Mouse (Mus musculus): ENCODE data around the gene Dnaaf2. TPM values are rescaled to one million over a fixed set of nuclear protein-coding genes. Genes with fewer than 3 reads are reported as not detected.

Dnaaf2 gene
- not detected for polyA plus RNA-seq (2015; fragmentation: Illumina TruSeq; extraction: RNeasy Lipid Tissue Mini Kit (QIAGEN cat#74804); ENCODE audit: insufficient read depth, low read depth, low replicate concordance)

GRCm38 (mm10) chr12:69198164-69198535, at the start of gene Dnaaf2:
Dnaaf2 (minus strand) TSS chr12:69198429.

GRCm38 (mm10) chr12:69240876-69241275, 42.6 kb upstream of the Dnaaf2 start, which contains the start of gene Klhdc1:
Klhdc1 (plus strand) TSS chr12:69241176.

GRCm38 (mm10) chr12:69227776-69228466, 29.7 kb upstream of the Dnaaf2 start, which contains the start of gene Pole2:
Pole2 (minus strand) TSS chr12:69228195.

GRCm38 (mm10) chr12:69204052-69204833, 6.0 kb upstream of the Dnaaf2 start, which contains the start of gene Gm49384:
Gm49384 (minus strand) TSS chr12:69204267.

GRCm38 (mm10) chr12:69196444-69197377, 1.5 kb downstream of the Dnaaf2 start, which contains the start of gene Gm49383:
Gm49383 (minus strand) TSS chr12:69197104.

GRCm38 (mm10) chr12:69183583-69184308, 14.5 kb downstream of the Dnaaf2 start, which contains the start of the genes Rpl36al and Mgat2:
Rpl36al (minus strand) TSS chr12:69184083.
Mgat2 (plus strand) TSS chr12:69184157.

GRCm38 (mm10) chr12:69168461-69169106, 29.6 kb downstream of the Dnaaf2 start, which contains the start of gene Lrr1:
Lrr1 (plus strand) TSS chr12:69168814.

GRCm38 (mm10) chr12:69158765-69159577, 39.3 kb downstream of the Dnaaf2 start, which contains the start of gene Rps29:
Rps29 (minus strand) TSS chr12:69159186.

Other genes starting within 250 kb of the Dnaaf2 start
- gene Rps29, start 39.2 kb downstream of the Dnaaf2 start, polyA plus RNA-seq (2015; fragmentation: Illumina TruSeq; extraction: RNeasy Lipid Tissue Mini Kit (QIAGEN cat#74804); ENCODE audit: insufficient read depth, low read depth, low replicate concordance), result 1,238 TPM
- not detected for gene Lrr1, start 29.6 kb downstream of the Dnaaf2 start, polyA plus RNA-seq (2015; fragmentation: Illumina TruSeq; extraction: RNeasy Lipid Tissue Mini Kit (QIAGEN cat#74804); ENCODE audit: insufficient read depth, low read depth, low replicate concordance)
- gene Rpl36al, start 14.3 kb downstream of the Dnaaf2 start, polyA plus RNA-seq (2015; fragmentation: Illumina TruSeq; extraction: RNeasy Lipid Tissue Mini Kit (QIAGEN cat#74804); ENCODE audit: insufficient read depth, low read depth, low replicate concordance), result 379 TPM
- 13.2 TPM for gene Mgat2, start 14.3 kb downstream of the Dnaaf2 start, polyA plus RNA-seq (2015; fragmentation: Illumina TruSeq; extraction: RNeasy Lipid Tissue Mini Kit (QIAGEN cat#74804); ENCODE audit: insufficient read depth, low read depth, low replicate concordance)
- not detected for gene Gm49383, start 1.3 kb downstream of the Dnaaf2 start, polyA plus RNA-seq (2015; fragmentation: Illumina TruSeq; extraction: RNeasy Lipid Tissue Mini Kit (QIAGEN cat#74804); ENCODE audit: insufficient read depth, low read depth, low replicate concordance)
- gene Gm49384, start 5.8 kb upstream of the Dnaaf2 start, polyA plus RNA-seq (2015; fragmentation: Illumina TruSeq; extraction: RNeasy Lipid Tissue Mini Kit (QIAGEN cat#74804); ENCODE audit: insufficient read depth, low read depth, low replicate concordance), result not detected
- 0.54 TPM for gene Pole2, start 29.8 kb upstream of the Dnaaf2 start, polyA plus RNA-seq (2015; fragmentation: Illumina TruSeq; extraction: RNeasy Lipid Tissue Mini Kit (QIAGEN cat#74804); ENCODE audit: insufficient read depth, low read depth, low replicate concordance)
- gene Klhdc1, start 42.7 kb upstream of the Dnaaf2 start, polyA plus RNA-seq (2015; fragmentation: Illumina TruSeq; extraction: RNeasy Lipid Tissue Mini Kit (QIAGEN cat#74804); ENCODE audit: insufficient read depth, low read depth, low replicate concordance), result 0.72 TPM
- 13.3 TPM for gene Klhdc2, start 98.3 kb upstream of the Dnaaf2 start, polyA plus RNA-seq (2015; fragmentation: Illumina TruSeq; extraction: RNeasy Lipid Tissue Mini Kit (QIAGEN cat#74804); ENCODE audit: insufficient read depth, low read depth, low replicate concordance)
- gene Nemf, start 158.7 kb upstream of the Dnaaf2 start, polyA plus RNA-seq (2015; fragmentation: Illumina TruSeq; extraction: RNeasy Lipid Tissue Mini Kit (QIAGEN cat#74804); ENCODE audit: insufficient read depth, low read depth, low replicate concordance), result 14.8 TPM
- gene Arf6, start 173.7 kb upstream of the Dnaaf2 start, polyA plus RNA-seq (2015; fragmentation: Illumina TruSeq; extraction: RNeasy Lipid Tissue Mini Kit (QIAGEN cat#74804); ENCODE audit: insufficient read depth, low read depth, low replicate concordance), result 11.4 TPM
- gene Gm9887, start 174.0 kb upstream of the Dnaaf2 start, polyA plus RNA-seq (2015; fragmentation: Illumina TruSeq; extraction: RNeasy Lipid Tissue Mini Kit (QIAGEN cat#74804); ENCODE audit: insufficient read depth, low read depth, low replicate concordance), result not detected